Mouse (Mus musculus): ENCODE measurements around the gene Prkcsh. TPM values are rescaled to one million over a fixed set of nuclear protein-coding genes. Genes with fewer than 3 reads are reported as not detected.

Prkcsh gene
- polyA plus RNA-seq, 1 experiment from 2014 or later: 85.5 TPM

DNA sequence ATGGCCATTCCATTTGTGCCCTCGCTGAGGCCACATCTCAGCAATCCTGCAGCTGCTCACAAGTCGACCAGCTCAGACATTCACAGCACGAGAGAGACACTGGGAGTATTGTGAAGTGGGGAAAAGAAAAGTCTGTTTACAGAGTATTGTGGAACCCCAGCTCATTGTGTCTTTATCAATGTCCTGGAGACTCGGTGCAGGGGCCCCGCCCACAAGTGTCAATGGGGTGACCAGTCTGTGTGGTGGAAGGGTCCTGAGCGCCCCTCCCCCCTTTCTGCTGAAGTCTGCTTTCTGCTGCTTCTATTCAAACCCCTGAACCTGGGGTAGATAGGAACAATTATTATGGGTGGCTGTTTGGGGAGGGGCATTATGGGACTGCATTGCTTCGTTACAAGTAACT, 25.9 kb downstream of the Prkcsh start:
- peaks cover 15% of the 10 kb centered on the region for H3K36me3 ChIP-seq (ENCODE audit: control insufficient read depth, insufficient read depth, low read length)
- H3K4me3 ChIP-seq (ENCODE audit: low read depth, low read length): no peak overlapping the region
- 25% methylated on average over 7 of the region's 7 CpGs for WGBS
- peak overlapping the region; percentile 48 for H3K27ac ChIP-seq (ENCODE audit: low read depth, low read length)
- H3K4me2 ChIP-seq: no peak overlapping the region; the same call in 1 of the 2 replicates
- no peaks in the 10 kb centered on the region for H3K9me3 ChIP-seq (ENCODE audit: control insufficient read depth, low read length)
- DNase-seq (ENCODE audit: low spot score, missing footprints): peak; percentile 90
- ATAC-seq (ENCODE audit: low FRiP score): peak; percentile 80
- H3K9ac ChIP-seq (ENCODE audit: low read length): no peak overlapping the region
- H3K4me1 ChIP-seq (ENCODE audit: control insufficient read depth, insufficient read depth, low read length): peaks cover 24% of the 10 kb centered on the region
- no peaks in the 10 kb centered on the region for H3K27me3 ChIP-seq (ENCODE audit: control insufficient read depth, insufficient read depth, low read length)

DNA sequence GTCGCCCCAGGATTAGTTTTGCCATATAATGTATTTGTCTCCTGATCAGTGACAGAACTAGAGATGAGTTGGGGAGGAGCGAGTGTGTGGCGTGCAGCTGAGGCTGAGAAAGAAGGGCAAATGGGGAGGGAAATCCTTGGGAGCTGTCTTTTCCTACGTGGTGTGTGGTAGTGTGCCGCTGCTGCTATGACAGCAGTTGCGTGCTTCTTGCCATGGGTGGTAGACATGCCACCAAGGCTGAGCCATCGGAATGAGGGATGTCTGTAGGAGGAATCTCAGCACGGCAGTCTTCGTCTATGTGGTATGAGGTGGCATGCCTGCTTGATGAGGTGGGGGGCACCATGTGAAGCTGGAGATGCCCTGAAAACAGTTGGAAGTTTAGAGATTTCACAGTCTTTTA, 27.8 kb downstream of the Prkcsh start:
- no peak overlapping the region for H3K27ac ChIP-seq (ENCODE audit: low read depth, low read length)
- H3K4me2 ChIP-seq: no peak overlapping the region
- no peaks in the 10 kb centered on the region for H3K27me3 ChIP-seq (ENCODE audit: control insufficient read depth, insufficient read depth, low read length)
- peaks cover 14% of the 10 kb centered on the region for H3K36me3 ChIP-seq (ENCODE audit: control insufficient read depth, insufficient read depth, low read length)
- peaks cover 20% of the 10 kb centered on the region for H3K4me1 ChIP-seq (ENCODE audit: control insufficient read depth, insufficient read depth, low read length)
- no peaks in the 10 kb centered on the region for H3K9me3 ChIP-seq (ENCODE audit: control insufficient read depth, low read length)
- H3K4me3 ChIP-seq (ENCODE audit: low read depth, low read length): no peak overlapping the region
- ATAC-seq (ENCODE audit: low FRiP score) (no peak), DNase-seq (ENCODE audit: low spot score, missing footprints) (no peak)
- no peak overlapping the region for H3K9ac ChIP-seq (ENCODE audit: low read length)
- WGBS: 94% methylated on average over 9 of the region's 9 CpGs

DNA sequence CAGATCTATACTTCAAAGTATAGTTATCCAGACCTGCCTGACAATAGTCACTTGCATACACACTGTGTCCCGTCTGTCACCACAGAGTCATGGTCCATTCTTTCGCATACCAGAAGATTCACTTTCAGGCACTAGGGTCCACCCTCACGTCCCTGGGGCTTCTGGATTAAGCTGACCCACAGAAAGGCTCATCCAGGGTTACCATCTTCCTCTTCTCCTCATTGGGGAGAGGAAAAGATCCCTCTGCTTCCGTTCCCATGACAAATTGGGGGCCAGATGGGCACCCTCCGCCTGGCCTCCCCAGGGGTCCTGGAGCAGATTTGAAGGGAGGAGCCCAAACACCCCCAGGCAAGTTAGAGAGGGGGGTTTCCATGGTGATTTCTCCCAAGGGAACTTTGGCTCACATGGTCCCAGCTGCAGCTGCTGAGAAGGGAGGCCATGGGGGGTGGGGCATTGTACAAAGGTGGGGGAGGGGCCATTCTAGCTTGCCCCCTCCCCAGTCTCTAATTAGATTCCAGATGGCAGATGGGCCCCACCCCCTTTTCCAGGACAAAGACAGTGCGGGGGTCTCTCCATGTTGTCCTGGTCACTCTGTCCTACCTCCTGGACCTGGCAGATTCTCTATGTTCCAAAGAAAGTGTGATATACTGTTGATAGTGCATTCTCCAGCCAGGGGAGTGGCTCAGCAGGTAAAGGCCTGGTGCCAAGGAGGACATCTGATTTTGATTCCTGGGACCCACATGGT, 32.9 kb downstream of the Prkcsh start:
- WGBS: 39% methylated on average over 6 of the region's 6 CpGs
- Histone ChIP-seq H3K36me3 (ENCODE audit: control insufficient read depth, insufficient read depth, low read length) (peaks cover 5% of the 10 kb centered on the region; the same call in 1 of the 2 replicates), H3K4me1 (ENCODE audit: control insufficient read depth, insufficient read depth, low read length) (peaks cover 9% of the 10 kb centered on the region; the same call in 1 of the 2 replicates), H3K4me3 (ENCODE audit: low read depth, low read length) (no peak overlapping the region), H3K9me3 (ENCODE audit: control insufficient read depth, low read length) (no peaks in the 10 kb centered on the region), H3K4me2 (no peak overlapping the region), H3K27me3 (ENCODE audit: control insufficient read depth, insufficient read depth, low read length) (no peaks in the 10 kb centered on the region), H3K27ac (ENCODE audit: low read depth, low read length) (peak overlapping the region; percentile 71), H3K9ac (ENCODE audit: low read length) (no peak overlapping the region)
- ATAC-seq (ENCODE audit: low FRiP score) (peak; percentile 80), DNase-seq (ENCODE audit: low spot score, missing footprints) (peak; percentile 91)

DNA sequence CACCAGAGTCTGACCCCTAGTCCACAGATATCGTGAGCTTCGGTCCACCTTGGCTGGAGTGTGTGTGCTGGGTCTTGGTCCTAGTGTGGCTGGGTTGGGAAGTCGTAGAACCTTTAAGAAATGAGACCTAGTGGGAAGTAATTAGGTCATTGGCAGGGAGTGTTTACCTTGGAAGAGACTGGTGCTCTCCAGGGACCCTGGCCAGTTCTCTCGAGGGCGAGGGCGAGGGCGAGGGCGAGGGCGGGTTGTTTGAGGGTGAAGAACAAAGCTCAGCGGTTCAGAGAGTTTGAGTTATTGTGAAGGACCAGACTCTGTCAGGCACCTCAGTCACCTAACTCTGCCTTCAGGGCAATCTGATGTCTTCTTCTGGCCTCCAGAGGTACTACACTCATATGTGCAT, 35.2 kb downstream of the Prkcsh start:
- ATAC-seq (ENCODE audit: low FRiP score) (no peak), DNase-seq (ENCODE audit: low spot score, missing footprints) (no peak)
- 82% methylated on average over 10 of the region's 10 CpGs for WGBS

DNA sequence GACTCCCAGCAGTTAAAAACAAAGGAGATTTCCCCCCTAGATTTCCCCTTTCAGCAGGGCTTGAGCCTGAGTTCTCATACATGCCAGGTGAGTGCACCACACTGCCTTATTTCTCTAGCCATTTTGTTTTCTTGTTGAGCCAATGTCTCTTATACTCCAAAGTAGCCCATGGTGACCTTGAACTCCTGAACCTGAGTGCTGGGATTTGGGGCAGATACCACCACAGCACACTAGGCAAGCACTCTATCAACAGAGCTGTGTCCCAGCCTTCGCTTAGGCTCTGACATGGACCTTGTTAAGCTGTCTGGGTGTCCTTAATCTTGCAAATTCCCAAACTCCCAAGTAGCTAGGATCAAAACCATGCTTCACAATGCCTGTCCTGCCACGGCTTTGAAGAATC, 39.2 kb downstream of the Prkcsh start:
- WGBS: 65% methylated on average over 2 of the region's 2 CpGs
- H3K4me2 ChIP-seq: no peak overlapping the region
- no peak overlapping the region for H3K9ac ChIP-seq (ENCODE audit: low read length)
- H3K36me3 ChIP-seq (ENCODE audit: control insufficient read depth, insufficient read depth, low read length): no peaks in the 10 kb centered on the region
- no peak overlapping the region for H3K27ac ChIP-seq (ENCODE audit: low read depth, low read length)
- H3K9me3 ChIP-seq (ENCODE audit: control insufficient read depth, low read length): no peaks in the 10 kb centered on the region
- no peak for ATAC-seq (ENCODE audit: low FRiP score)
- no peaks in the 10 kb centered on the region for H3K27me3 ChIP-seq (ENCODE audit: control insufficient read depth, insufficient read depth, low read length)
- DNase-seq (ENCODE audit: low spot score, missing footprints): no peak
- no peak overlapping the region for H3K4me3 ChIP-seq (ENCODE audit: low read depth, low read length)
- no peaks in the 10 kb centered on the region for H3K4me1 ChIP-seq (ENCODE audit: control insufficient read depth, insufficient read depth, low read length)

More for the DNA sequence above, 35.2 kb downstream of the Prkcsh start:
- Histone ChIP-seq H3K36me3 (ENCODE audit: control insufficient read depth, insufficient read depth, low read length) (no peaks in the 10 kb centered on the region; the same call in 1 of the 2 replicates), H3K4me1 (ENCODE audit: control insufficient read depth, insufficient read depth, low read length) (peaks cover 9% of the 10 kb centered on the region; the same call in 1 of the 2 replicates), H3K4me3 (ENCODE audit: low read depth, low read length) (no peak overlapping the region), H3K27ac (ENCODE audit: low read depth, low read length) (no peak overlapping the region), H3K9me3 (ENCODE audit: control insufficient read depth, low read length) (no peaks in the 10 kb centered on the region), H3K27me3 (ENCODE audit: control insufficient read depth, insufficient read depth, low read length) (no peaks in the 10 kb centered on the region), H3K9ac (ENCODE audit: low read length) (no peak overlapping the region), H3K4me2 (no peak overlapping the region)

DNA sequence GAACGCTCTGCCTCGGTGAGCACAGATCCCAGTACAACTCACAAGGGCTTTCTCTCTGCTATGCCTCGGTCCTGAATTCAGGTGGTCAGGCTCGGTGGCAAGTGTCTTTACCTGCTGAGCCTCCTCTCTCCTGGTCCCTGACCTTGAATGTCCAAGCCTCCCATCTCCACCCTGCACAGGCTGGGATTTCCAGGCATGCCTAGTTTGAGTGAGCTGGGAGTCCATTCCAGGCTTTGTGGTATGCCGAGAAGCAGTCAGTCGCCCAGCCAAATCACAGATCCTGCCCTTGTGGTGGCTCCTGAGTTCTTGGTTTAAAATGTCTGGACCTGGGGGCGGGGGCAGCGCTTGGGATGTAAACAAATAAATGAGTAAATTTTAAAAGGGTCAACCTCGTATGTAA, 44.7 kb downstream of the Prkcsh start:
- WGBS: 66% methylated on average over 9 of the region's 9 CpGs
- ATAC-seq (ENCODE audit: low FRiP score): no peak
- no peak overlapping the region for H3K4me3 ChIP-seq (ENCODE audit: low read depth, low read length)
- H3K4me2 ChIP-seq: no peak overlapping the region
- peak; percentile 84 for DNase-seq (ENCODE audit: low spot score, missing footprints)
- H3K9me3 ChIP-seq (ENCODE audit: control insufficient read depth, low read length): no peaks in the 10 kb centered on the region
- H3K9ac ChIP-seq (ENCODE audit: low read length): no peak overlapping the region
- H3K4me1 ChIP-seq (ENCODE audit: control insufficient read depth, insufficient read depth, low read length): peaks cover 31% of the 10 kb centered on the region
- H3K36me3 ChIP-seq (ENCODE audit: control insufficient read depth, insufficient read depth, low read length): no peaks in the 10 kb centered on the region
- no peak overlapping the region for H3K27ac ChIP-seq (ENCODE audit: low read depth, low read length)
- peaks cover 5% of the 10 kb centered on the region for H3K27me3 ChIP-seq (ENCODE audit: control insufficient read depth, insufficient read depth, low read length)

DNA sequence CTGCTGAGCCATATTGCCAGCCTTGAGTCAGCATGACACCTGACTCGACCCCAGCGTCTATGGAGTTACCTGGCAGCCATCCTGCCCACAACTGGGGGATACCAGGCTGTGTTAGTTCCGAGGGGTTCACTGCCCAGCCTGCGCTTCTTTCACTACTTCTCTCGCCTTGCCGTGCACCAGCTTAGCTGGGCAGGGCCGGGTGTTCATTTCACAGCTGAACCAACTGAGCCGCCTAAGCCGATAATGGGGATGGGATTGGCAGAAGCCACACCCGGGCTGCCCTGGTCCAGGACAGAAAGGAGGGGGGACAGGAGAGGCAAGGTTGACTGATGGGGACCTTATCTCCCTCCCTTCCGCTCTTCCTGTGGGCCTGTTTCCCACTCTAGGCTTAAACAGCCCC, 46.7 kb downstream of the Prkcsh start:
- ATAC-seq (ENCODE audit: low FRiP score): no peak
- Histone ChIP-seq H3K9me3 (ENCODE audit: control insufficient read depth, low read length) (no peaks in the 10 kb centered on the region), H3K4me2 (peak overlapping the region; percentile 71), H3K4me1 (ENCODE audit: control insufficient read depth, insufficient read depth, low read length) (peaks cover 31% of the 10 kb centered on the region), H3K27ac (ENCODE audit: low read depth, low read length) (peak overlapping the region; percentile 86), H3K36me3 (ENCODE audit: control insufficient read depth, insufficient read depth, low read length) (no peaks in the 10 kb centered on the region), H3K9ac (ENCODE audit: low read length) (peak overlapping the region; percentile 93), H3K4me3 (ENCODE audit: low read depth, low read length) (peak overlapping the region; percentile 86), H3K27me3 (ENCODE audit: control insufficient read depth, insufficient read depth, low read length) (peaks cover 8% of the 10 kb centered on the region)
- DNase-seq (ENCODE audit: low spot score, missing footprints): no peak
- 64% methylated on average over 11 of the region's 11 CpGs for WGBS

DNA sequence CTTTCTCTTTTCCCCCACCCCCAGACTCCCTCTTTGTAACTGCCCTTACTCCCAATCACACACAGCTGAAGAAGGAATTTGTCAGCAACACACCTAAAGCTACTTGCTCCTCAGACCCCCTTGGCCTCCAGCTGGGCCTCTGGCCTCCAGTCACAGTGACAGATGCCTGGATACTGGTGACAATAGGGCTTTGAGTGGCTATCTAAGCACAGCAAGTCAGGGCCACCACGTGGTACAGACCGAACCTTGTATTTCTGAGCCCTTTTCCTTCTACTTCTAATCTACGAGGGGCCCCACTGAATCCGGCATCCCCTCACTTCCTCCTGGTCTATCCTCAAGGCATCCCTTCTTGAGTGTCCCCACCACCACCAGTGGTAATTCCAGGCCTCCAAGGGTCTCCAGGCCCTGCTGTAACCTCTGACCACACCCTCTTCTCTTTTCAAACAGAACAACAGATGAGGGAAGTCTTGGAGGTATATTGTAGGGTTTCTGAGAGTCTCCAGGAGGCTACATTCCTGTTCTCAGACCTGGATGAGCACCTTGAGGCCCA, 47.2 kb downstream of the Prkcsh start:
- H3K4me2 ChIP-seq: peak overlapping the region; percentile 71
- H3K4me1 ChIP-seq (ENCODE audit: control insufficient read depth, insufficient read depth, low read length): peaks cover 35% of the 10 kb centered on the region
- WGBS: 42% methylated on average over 4 of the region's 4 CpGs
- H3K36me3 ChIP-seq (ENCODE audit: control insufficient read depth, insufficient read depth, low read length): no peaks in the 10 kb centered on the region
- H3K9ac ChIP-seq (ENCODE audit: low read length): peak overlapping the region; percentile 93
- H3K9me3 ChIP-seq (ENCODE audit: control insufficient read depth, low read length): no peaks in the 10 kb centered on the region
- H3K27ac ChIP-seq (ENCODE audit: low read depth, low read length): peak overlapping the region; percentile 86
- DNase-seq (ENCODE audit: low spot score, missing footprints) (peak; percentile 91), ATAC-seq (ENCODE audit: low FRiP score) (no peak; the same call in 1 of the 2 replicates)
- H3K4me3 ChIP-seq (ENCODE audit: low read depth, low read length): peak overlapping the region; percentile 86
- H3K27me3 ChIP-seq (ENCODE audit: control insufficient read depth, insufficient read depth, low read length): peaks cover 8% of the 10 kb centered on the region

DNA sequence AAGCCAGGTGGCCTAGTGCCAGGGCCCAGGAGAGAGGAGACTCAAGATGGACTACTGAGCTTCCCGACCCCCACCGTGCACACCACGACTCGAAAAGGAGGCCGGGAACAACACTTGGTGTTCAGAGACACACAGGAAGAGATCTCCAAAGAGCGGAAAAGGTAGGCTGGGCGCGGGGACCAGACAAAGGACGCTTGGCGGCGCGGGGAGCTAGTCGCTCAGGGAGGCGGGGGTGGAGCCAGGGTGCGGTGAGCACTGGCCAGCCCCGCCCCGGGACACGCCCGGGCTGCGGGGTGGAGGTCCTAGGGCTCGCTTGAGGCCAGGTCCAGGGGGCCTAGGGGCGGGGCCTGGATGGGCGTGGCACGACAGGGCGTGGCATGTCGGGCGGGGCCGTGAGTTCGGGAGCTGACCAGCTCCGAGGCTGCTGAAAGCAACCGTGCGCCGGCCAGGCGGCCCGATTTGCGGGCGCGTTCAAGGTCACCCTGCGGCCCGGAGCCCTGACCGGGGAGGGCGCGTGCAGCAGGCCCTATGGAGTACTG, 47.8 kb downstream of the Prkcsh start:
- DNase-seq (ENCODE audit: low spot score, missing footprints): peak; percentile 99
- H3K9ac ChIP-seq (ENCODE audit: low read length): peak overlapping the region; percentile 93
- peak overlapping the region; percentile 86 for H3K27ac ChIP-seq (ENCODE audit: low read depth, low read length)
- H3K9me3 ChIP-seq (ENCODE audit: control insufficient read depth, low read length): no peaks in the 10 kb centered on the region
- H3K4me3 ChIP-seq (ENCODE audit: low read depth, low read length): peak overlapping the region; percentile 86
- H3K27me3 ChIP-seq (ENCODE audit: control insufficient read depth, insufficient read depth, low read length): peaks cover 8% of the 10 kb centered on the region
- peak; percentile 78 for ATAC-seq (ENCODE audit: low FRiP score)
- peak overlapping the region; percentile 71 for H3K4me2 ChIP-seq
- peaks cover 37% of the 10 kb centered on the region for H3K4me1 ChIP-seq (ENCODE audit: control insufficient read depth, insufficient read depth, low read length)
- WGBS: under 1% methylated on average over 43 of the region's 43 CpGs
- H3K36me3 ChIP-seq (ENCODE audit: control insufficient read depth, insufficient read depth, low read length): no peaks in the 10 kb centered on the region
